Mouse (Mus musculus) MEL (cell line): ENCODE measurements at regions not wholly inside any gene's neighbourhood (a gene's known extent, or its start where the extent isn't known, plus 50 kb on each side); places are given as distances from the start of the nearest gene placed in this dataset.
A peak's percentile ranks its signal among the peaks of the same experiment; 100 is the strongest.

Source experiments
- CTCF ChIP-seq, 3 experiments: IDR thresholded peaks in 2 of 3; conservative IDR thresholded peaks in 1 of 3; 2 replicates each; pipeline ENCODE4 v1.5.1; 2011 to 2012; ENCODE audit warnings: low read length in 3 of 3, low read depth in 2 of 3, mild to moderate bottlenecking in 2 of 3, improper control_type of control experiment in 1 of 3, inconsistent platforms in 1 of 3, mixed read lengths in 1 of 3, moderate library complexity in 1 of 3; ENCODE audit not compliant: control insufficient read depth in 1 of 3, insufficient read depth in 1 of 3, poor library complexity in 1 of 3, severe bottlenecking in 1 of 3
- ELF1 ChIP-seq: IDR thresholded peaks from 2 replicates; pipeline ENCODE4 v1.6.1; 2014; ENCODE audit warnings: low read depth, mild to moderate bottlenecking, inconsistent platforms, low read length, improper control_type of control experiment, moderate library complexity
- EP300 ChIP-seq, 2 experiments: IDR thresholded peaks; 2 replicates each; pipeline ENCODE4 v1.6.1; 2011; ENCODE audit warnings: improper control_type of control experiment in 2 of 2, low read length in 2 of 2, low read depth in 1 of 2, mild to moderate bottlenecking in 1 of 2
- NELFE ChIP-seq: IDR thresholded peaks from 2 replicates; pipeline ENCODE4 v1.6.1; 2011; ENCODE audit warnings: low read depth, low read length, improper control_type of control experiment
- UBTF ChIP-seq: IDR thresholded peaks from 2 replicates; pipeline ENCODE4 v1.6.1; 2012; ENCODE audit warnings: low read depth, mild to moderate bottlenecking, inconsistent platforms, low read length, improper control_type of control experiment, moderate library complexity, borderline replicate concordance; ENCODE audit not compliant: insufficient read depth
- ZKSCAN1 ChIP-seq: IDR thresholded peaks from 2 replicates; pipeline ENCODE4 v1.6.1; 2012; ENCODE audit warnings: low read depth, mild to moderate bottlenecking, inconsistent platforms, low read length, improper control_type of control experiment, moderate library complexity

GRCm38 (mm10) chr14:48054719-48055118 lies 65.9 kb upstream of the Peli2 start:
- TF ChIP-seq ZKSCAN1: no peak
- no peak for TF ChIP-seq UBTF
- no peak for TF ChIP-seq EP300 (IDR thresholded peaks at IDR 0.05; ENCODE audit: low read depth in 1 of 2, low read length in 2 of 2)
- TF ChIP-seq ELF1: no peak
- no peak for TF ChIP-seq NELFE
- peak; percentile 9 to 42 (median 24); a peak in 3 of 6 replicates for TF ChIP-seq CTCF (IDR thresholded peaks at IDR 0.05 in 2 of 3, conservative IDR thresholded peaks at IDR 0.05 in 1 of 3; ENCODE audit: control insufficient read depth in 1 of 3, insufficient read depth in 1 of 3, low read depth in 2 of 3, low read length in 3 of 3, poor library complexity in 1 of 3, severe bottlenecking in 1 of 3)
